Mouse (Mus musculus): Measurements from ENCODE around the gene Sertad2.

DNA sequence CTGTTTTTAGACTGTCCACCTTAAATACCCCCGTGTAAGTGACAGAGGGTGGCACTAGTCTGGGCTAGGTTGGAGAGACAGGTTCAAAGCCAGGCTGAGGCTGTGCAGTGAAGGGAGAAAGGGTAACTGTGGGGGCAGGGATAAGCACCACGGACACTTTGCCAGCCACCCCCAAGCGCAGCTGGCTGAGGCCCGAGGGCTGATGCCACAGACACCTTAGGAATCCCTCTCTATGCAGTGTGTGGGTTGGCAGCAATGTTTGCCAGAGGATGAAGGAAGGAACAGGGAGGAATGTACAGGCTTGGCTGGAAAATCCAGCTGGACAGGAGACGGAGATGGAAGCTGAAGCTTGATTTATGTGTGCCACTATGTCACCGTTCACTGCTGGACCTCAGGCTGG is 129.5 kb downstream of the Sertad2 start:
- TF ChIP-seq CTCF (IDR thresholded peaks at IDR 0.05; ENCODE audit: borderline replicate concordance, insufficient read depth, low read length) (no peak), POLR2A (IDR thresholded peaks at IDR 0.05; ENCODE audit: low read depth, low read length) (no peak)

All from embryonic fibroblast, embryonic 13.5 days (primary cell).